Mouse (Mus musculus): ENCODE measurements around the gene Plekha7.
A peak's percentile ranks its signal among the peaks of the same experiment; 100 is the strongest.

Plekha7 gene

GRCm38 (mm10) chr7:116307871-116308631 is at the start of gene Plekha7:
Plekha7 (minus strand) TSS chr7:116308376.
- no peak for ATAC-seq (ENCODE audit: low TSS enrichment)

GRCm38 (mm10) chr7:116336226-116336625 is 28.1 kb upstream of the Plekha7 start:
- no peak for ATAC-seq (ENCODE audit: low TSS enrichment)

GRCm38 (mm10) chr7:116335133-116335532 is 27.0 kb upstream of the Plekha7 start:
- ATAC-seq (ENCODE audit: low TSS enrichment) = no peak

- no peak for ATAC-seq (ENCODE audit: low TSS enrichment)
Observed at GRCm38 (mm10) chr7:116334669-116335038, 26.5 kb upstream of the Plekha7 start.

- ATAC-seq (ENCODE audit: low TSS enrichment) = peak; percentile 97
Observed at GRCm38 (mm10) chr7:116333713-116334668, 25.8 kb upstream of the Plekha7 start, which contains the start of gene Rps13. Rps13 (minus strand) TSS chr7:116334195.

GRCm38 (mm10) chr7:116331246-116331645 is 23.1 kb upstream of the Plekha7 start:
- 0 out of 2 replicates have a peak, but pooled peaks have one; percentile 11 for ATAC-seq (ENCODE audit: low TSS enrichment)

- ATAC-seq (ENCODE audit: low TSS enrichment) = no peak
Observed at GRCm38 (mm10) chr7:116329858-116330257, 21.7 kb upstream of the Plekha7 start.

- no peak for ATAC-seq (ENCODE audit: low TSS enrichment)
Observed at GRCm38 (mm10) chr7:116328777-116329176, 20.6 kb upstream of the Plekha7 start.

GRCm38 (mm10) chr7:116327901-116328300 is 19.7 kb upstream of the Plekha7 start:
- no peak for ATAC-seq (ENCODE audit: low TSS enrichment)

- peak; percentile 89 for ATAC-seq (ENCODE audit: low TSS enrichment)
Observed at GRCm38 (mm10) chr7:116323331-116323964, 15.3 kb upstream of the Plekha7 start.

GRCm38 (mm10) chr7:116309456-116309855 is 1.3 kb upstream of the Plekha7 start:
- no peak for ATAC-seq (ENCODE audit: low TSS enrichment)

GRCm38 (mm10) chr7:116308632-116308991 is 436 bp upstream of the Plekha7 start:
- ATAC-seq (ENCODE audit: low TSS enrichment) = no peak

GRCm38 (mm10) chr7:116307099-116307870 is 891 bp downstream of the Plekha7 start:
- ATAC-seq (ENCODE audit: low TSS enrichment) = peak; percentile 79

GRCm38 (mm10) chr7:116306601-116307000 is 1.6 kb downstream of the Plekha7 start:
- no peak for ATAC-seq (ENCODE audit: low TSS enrichment)

- ATAC-seq (ENCODE audit: low TSS enrichment) = no peak
Observed at GRCm38 (mm10) chr7:116301661-116302311, 6.4 kb downstream of the Plekha7 start.

GRCm38 (mm10) chr7:116301144-116301543 is 7.0 kb downstream of the Plekha7 start:
- ATAC-seq (ENCODE audit: low TSS enrichment) = no peak

- ATAC-seq (ENCODE audit: low TSS enrichment) = no peak
Observed at GRCm38 (mm10) chr7:116298851-116299250, 9.3 kb downstream of the Plekha7 start.

- no peak for ATAC-seq (ENCODE audit: low TSS enrichment)
Observed at GRCm38 (mm10) chr7:116298389-116298788, 9.8 kb downstream of the Plekha7 start.

- ATAC-seq (ENCODE audit: low TSS enrichment) = no peak
Observed at GRCm38 (mm10) chr7:116294961-116295360, 13.2 kb downstream of the Plekha7 start.

GRCm38 (mm10) chr7:116292377-116292776 is 15.8 kb downstream of the Plekha7 start:
- ATAC-seq (ENCODE audit: low TSS enrichment) = no peak

- no peak for ATAC-seq (ENCODE audit: low TSS enrichment)
Observed at GRCm38 (mm10) chr7:116290559-116290958, 17.6 kb downstream of the Plekha7 start.

Measured in frontal cortex, adult (tissue).